Mouse (Mus musculus) limb, embryonic 13.5 days (tissue): Measurements from ENCODE around the gene F830045P16Rik. TPM values are rescaled to one million over a fixed set of nuclear protein-coding genes. Genes with fewer than 3 reads are reported as not detected.

ENCODE experiments used
- ATAC-seq: fragments of 200-750 bp; cut with Nextera tagmentation; 2 replicates; pipeline ENCODE4 v1.8.0; 2017; ENCODE audit warnings: low read depth, moderate number of reproducible peaks, moderate TSS enrichment; ENCODE audit not compliant: low FRiP score
- H3K27ac ChIP-seq: fragments of 300-500 bp; sonication (generic); 2 replicates; pipeline ENCODE4 v1.5.1; 2015; ENCODE audit warnings: inconsistent platforms, mild to moderate bottlenecking, moderate library complexity
- H3K27me3 ChIP-seq: fragments of 300-500 bp; sonication (generic); 2 replicates; pipeline ENCODE4 v1.6.1; 2015; ENCODE audit warnings: mild to moderate bottlenecking, inconsistent platforms
- H3K36me3 ChIP-seq: fragments of 300-500 bp; sonication (generic); 2 replicates; pipeline ENCODE4 v1.6.1; 2015; ENCODE audit warnings: inconsistent platforms, mild to moderate bottlenecking, moderate library complexity
- H3K4me1 ChIP-seq: fragments of 300-500 bp; sonication (generic); 2 replicates; pipeline ENCODE4 v1.6.1; 2015; ENCODE audit warnings: inconsistent platforms
- H3K4me2 ChIP-seq: fragments of 300-500 bp; sonication (generic); replicated peaks from 2 replicates; pipeline ENCODE4 v1.6.1; 2015; ENCODE audit warnings: inconsistent platforms, mild to moderate bottlenecking, moderate library complexity
- H3K4me3 ChIP-seq: fragments of 300-500 bp; sonication (generic); 2 replicates; pipeline ENCODE4 v1.5.1; 2015; ENCODE audit warnings: moderate library complexity, mild to moderate bottlenecking, inconsistent platforms
- H3K9ac ChIP-seq: fragments of 300-500 bp; sonication (generic); 2 replicates; pipeline ENCODE4 v1.6.1; 2015; ENCODE audit warnings: mild to moderate bottlenecking, inconsistent platforms
- H3K9me3 ChIP-seq: fragments of 300-500 bp; sonication (generic); 2 replicates; pipeline ENCODE4 v1.6.1; 2016; ENCODE audit warnings: inconsistent platforms
- WGBS: fragments of 180-500 bp; shearing (Covaris S2); methylation state at CpG from one replicate; pipeline ENCODE4 v1.1.7; 2015; 5-methylcytosine and 5-hydroxymethylcytosine counted together
- polyA plus RNA-seq: library from polyadenylated mRNA; unstranded; fragments of >200 nt; fragmentation: Nextera tagmentation; extraction: Ambion mirVana; gene quantifications from 2 replicates; pipeline ENCODE4 v1.2.1, GENCODE M21; 2015

The F830045P16Rik gene
- polyA plus RNA-seq, 1 experiment from 2014 or later, result 0.09 TPM

GRCm38 (mm10) chr2:129423741-129424140 is 112.7 kb downstream of the F830045P16Rik start:
- no peaks in the 10 kb centered on the region for H3K27me3 ChIP-seq
- peaks cover 5% of the 10 kb centered on the region; the same call in 1 of the 2 replicates for H3K4me1 ChIP-seq
- no peak overlapping the region for H3K4me2 ChIP-seq
- no peak for ATAC-seq
- WGBS, result 76% methylated on average over 3 of the region's 3 CpGs
- H3K4me3 ChIP-seq, result no peak overlapping the region
- H3K9ac ChIP-seq, result no peak overlapping the region
- no peak overlapping the region for H3K27ac ChIP-seq
- H3K9me3 ChIP-seq, result no peaks in the 10 kb centered on the region
- no peaks in the 10 kb centered on the region for H3K36me3 ChIP-seq

GRCm38 (mm10) chr2:129420897-129421561 is 115.4 kb downstream of the F830045P16Rik start:
- H3K4me2 ChIP-seq, result no peak overlapping the region
- H3K36me3 ChIP-seq, result no peaks in the 10 kb centered on the region
- no peak overlapping the region for H3K9ac ChIP-seq
- H3K4me1 ChIP-seq, result peaks cover 5% of the 10 kb centered on the region; the same call in 1 of the 2 replicates
- H3K9me3 ChIP-seq, result no peaks in the 10 kb centered on the region
- 85% methylated on average over 10 of the region's 10 CpGs for WGBS
- H3K27me3 ChIP-seq, result no peaks in the 10 kb centered on the region
- ATAC-seq, result no peak
- no peak overlapping the region for H3K4me3 ChIP-seq
- H3K27ac ChIP-seq, result no peak overlapping the region

GRCm38 (mm10) chr2:129419361-129419880 is 117.0 kb downstream of the F830045P16Rik start:
- Histone ChIP-seq H3K27me3 (no peaks in the 10 kb centered on the region), H3K27ac (no peak overlapping the region), H3K36me3 (no peaks in the 10 kb centered on the region), H3K4me3 (no peak overlapping the region), H3K4me1 (peaks cover 5% of the 10 kb centered on the region; the same call in 1 of the 2 replicates), H3K9ac (no peak overlapping the region), H3K9me3 (no peaks in the 10 kb centered on the region), H3K4me2 (no peak overlapping the region)
- WGBS, result 76% methylated on average over 3 of the region's 3 CpGs
- ATAC-seq, result no peak

GRCm38 (mm10) chr2:129414593-129414992 is 121.8 kb downstream of the F830045P16Rik start:
- WGBS, result 92% methylated on average over 3 of the region's 3 CpGs
- Histone ChIP-seq H3K4me3 (no peak overlapping the region), H3K9ac (no peak overlapping the region), H3K27ac (no peak overlapping the region), H3K36me3 (no peaks in the 10 kb centered on the region), H3K27me3 (no peaks in the 10 kb centered on the region), H3K4me1 (peaks cover 4% of the 10 kb centered on the region; the same call in 1 of the 2 replicates), H3K4me2 (no peak overlapping the region), H3K9me3 (no peaks in the 10 kb centered on the region)
- ATAC-seq, result no peak

- 64% methylated on average over 6 of the region's 6 CpGs for WGBS
- H3K27me3 ChIP-seq, result no peaks in the 10 kb centered on the region
- no peak overlapping the region for H3K4me3 ChIP-seq
- H3K4me1 ChIP-seq, result no peaks in the 10 kb centered on the region
- no peaks in the 10 kb centered on the region for H3K9me3 ChIP-seq
- ATAC-seq, result no peak
- H3K9ac ChIP-seq, result no peak overlapping the region
- no peak overlapping the region for H3K27ac ChIP-seq
- no peak overlapping the region for H3K4me2 ChIP-seq
- H3K36me3 ChIP-seq, result no peaks in the 10 kb centered on the region
Measured at GRCm38 (mm10) chr2:129413488-129413887, 122.9 kb downstream of the F830045P16Rik start.

- no peaks in the 10 kb centered on the region for H3K36me3 ChIP-seq
- WGBS, result 75% methylated on average over 3 of the region's 3 CpGs
- ATAC-seq, result no peak
- no peak overlapping the region for H3K4me3 ChIP-seq
- H3K9me3 ChIP-seq, result no peaks in the 10 kb centered on the region
- H3K27me3 ChIP-seq, result no peaks in the 10 kb centered on the region
- no peak overlapping the region for H3K27ac ChIP-seq
- no peak overlapping the region for H3K9ac ChIP-seq
- no peaks in the 10 kb centered on the region for H3K4me1 ChIP-seq
- H3K4me2 ChIP-seq, result no peak overlapping the region
Measured at GRCm38 (mm10) chr2:129411651-129412050, 124.8 kb downstream of the F830045P16Rik start.

GRCm38 (mm10) chr2:129410344-129410743 is 126.1 kb downstream of the F830045P16Rik start:
- Histone ChIP-seq H3K36me3 (no peaks in the 10 kb centered on the region), H3K4me3 (no peak overlapping the region), H3K27me3 (no peaks in the 10 kb centered on the region), H3K4me2 (no peak overlapping the region), H3K27ac (no peak overlapping the region), H3K4me1 (no peaks in the 10 kb centered on the region), H3K9ac (no peak overlapping the region), H3K9me3 (no peaks in the 10 kb centered on the region)
- ATAC-seq, result no peak
- WGBS, result 90% methylated on average over 7 of the region's 7 CpGs

GRCm38 (mm10) chr2:129408476-129408875 is 127.9 kb downstream of the F830045P16Rik start:
- no peak overlapping the region for H3K27ac ChIP-seq
- no peak for ATAC-seq
- H3K27me3 ChIP-seq, result no peaks in the 10 kb centered on the region
- H3K36me3 ChIP-seq, result no peaks in the 10 kb centered on the region
- no peak overlapping the region for H3K4me2 ChIP-seq
- no peaks in the 10 kb centered on the region for H3K4me1 ChIP-seq
- no peaks in the 10 kb centered on the region for H3K9me3 ChIP-seq
- H3K9ac ChIP-seq, result no peak overlapping the region
- no peak overlapping the region for H3K4me3 ChIP-seq
- 19% methylated on average over 18 of the region's 18 CpGs for WGBS

Other genes with a start within 250 kb of the F830045P16Rik start
- gene Ckap2l, start 239.4 kb downstream of the F830045P16Rik start, polyA plus RNA-seq, result 41.8 and 45.2 TPM in 2 replicates
- 0.10 and 0.14 TPM in 2 replicates for gene Il1a, start 226.6 kb downstream of the F830045P16Rik start, polyA plus RNA-seq
- gene Il1b, start 165.5 kb downstream of the F830045P16Rik start, polyA plus RNA-seq, result 0.45 TPM in 1 of 2 replicates, not detected in the other
- 20.1 and 21.2 TPM in 2 replicates for gene Sirpa, start 56.2 kb upstream of the F830045P16Rik start, polyA plus RNA-seq
- 0.27 and 0.79 TPM in 2 replicates for gene Pdyn, start 163.2 kb upstream of the F830045P16Rik start, polyA plus RNA-seq